Mouse (Mus musculus) cortical plate, adult 2 months (tissue): Measurements from ENCODE around the gene Il9r. TPM values are rescaled to one million over a fixed set of nuclear protein-coding genes. Genes with fewer than 3 reads are reported as not detected.

Source experiments
- H3K27ac ChIP-seq: fragments of 200-500 bp; 2 replicates; pipeline ENCODE4 v1.5.1; 2012; ENCODE audit warnings: low read length, control low read depth, inconsistent platforms; ENCODE audit not compliant: insufficient read depth
- H3K4me1 ChIP-seq: fragments of 200-500 bp; 2 replicates; pipeline ENCODE4 v1.6.1; 2011; ENCODE audit warnings: low read length; ENCODE audit not compliant: control insufficient read depth, insufficient read depth
- H3K4me3 ChIP-seq: fragments of 200-500 bp; 2 replicates; pipeline ENCODE4 v1.5.1; 2011; ENCODE audit warnings: mild to moderate bottlenecking, low read length, control low read depth; ENCODE audit not compliant: insufficient read depth
- CTCF ChIP-seq: fragments of 200-500 bp; IDR thresholded peaks from 2 replicates; pipeline ENCODE4 v1.5.1; 2011; ENCODE audit warnings: mild to moderate bottlenecking, control low read depth, low read length; ENCODE audit not compliant: insufficient read depth; ENCODE audit errors: extremely low read depth
- POLR2A ChIP-seq: fragments of 200-500 bp; IDR thresholded peaks from 2 replicates; pipeline ENCODE4 v1.6.1; 2011; ENCODE audit warnings: mild to moderate bottlenecking, low read length, control low read depth; ENCODE audit not compliant: insufficient read depth; ENCODE audit errors: extremely low read depth
- polyA plus RNA-seq: library from polyadenylated mRNA; depleted of rRNA; stranded (reverse); fragments of >200 nt; gene quantifications from 2 replicates; pipeline ENCODE4 v1.2.3, GENCODE M21; 2012; rRNA removed

Gene Il9r
- polyA plus RNA-seq = 0.06 and 0.15 TPM in 2 replicates

DNA sequence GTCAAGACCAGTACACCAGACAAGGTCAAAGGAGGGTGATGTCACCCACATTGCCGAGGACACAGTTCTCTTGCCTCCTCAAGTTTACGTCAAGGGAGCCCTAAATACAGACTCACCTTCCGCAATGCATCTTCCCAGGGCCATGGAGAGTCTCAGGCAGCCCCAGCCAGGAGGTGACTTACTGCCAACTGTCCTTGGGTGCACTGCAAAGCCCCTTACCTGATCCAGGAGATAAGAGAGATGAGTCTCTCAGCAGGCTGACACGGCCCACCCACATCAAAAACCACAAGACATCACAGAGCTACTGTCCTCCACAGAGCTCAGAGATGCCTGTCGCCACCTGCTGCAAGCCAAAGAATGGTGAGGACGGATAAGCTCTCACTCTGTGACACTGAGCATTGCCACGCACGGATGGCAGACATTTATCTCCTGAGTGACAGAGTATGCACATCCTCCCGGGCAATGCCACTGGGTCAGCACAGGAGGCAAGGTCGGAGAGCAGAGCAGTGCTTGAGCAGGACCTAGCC lies at the start of gene Il9r:
Gene Il9r, minus strand, starts transcription at position 205 of the 527 bp plus-strand sequence.
- no peak within 1 kb of the TSS for H3K4me3 ChIP-seq
- H3K27ac ChIP-seq = no peak within 1 kb of the TSS
- TF ChIP-seq POLR2A (no peak), CTCF (no peak)
- no peaks in the 10 kb centered on the region for H3K4me1 ChIP-seq

DNA sequence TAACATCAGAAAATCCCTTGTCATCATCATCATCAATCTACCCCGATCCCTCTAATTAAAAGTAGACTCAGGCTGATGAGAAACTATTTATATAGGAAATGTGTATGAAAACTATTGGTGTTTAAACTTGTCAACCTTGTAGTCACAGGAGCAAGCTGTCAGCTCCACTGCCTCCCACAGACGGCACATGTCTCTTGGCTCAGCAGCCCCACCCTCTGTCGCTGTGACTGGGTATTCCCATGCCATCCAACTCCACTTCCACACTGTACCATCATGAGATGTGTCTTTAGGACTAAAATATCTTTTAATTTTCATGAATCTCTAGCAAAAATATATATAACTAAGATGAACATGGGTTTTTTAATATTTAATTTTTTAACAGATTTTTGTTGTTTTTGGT lies 48.3 kb upstream of the Il9r start:
- Histone ChIP-seq H3K4me1 (peaks cover 9% of the 10 kb centered on the region), H3K4me3 (no peak overlapping the region), H3K27ac (no peak overlapping the region)
- TF ChIP-seq CTCF (no peak), POLR2A (no peak)

DNA sequence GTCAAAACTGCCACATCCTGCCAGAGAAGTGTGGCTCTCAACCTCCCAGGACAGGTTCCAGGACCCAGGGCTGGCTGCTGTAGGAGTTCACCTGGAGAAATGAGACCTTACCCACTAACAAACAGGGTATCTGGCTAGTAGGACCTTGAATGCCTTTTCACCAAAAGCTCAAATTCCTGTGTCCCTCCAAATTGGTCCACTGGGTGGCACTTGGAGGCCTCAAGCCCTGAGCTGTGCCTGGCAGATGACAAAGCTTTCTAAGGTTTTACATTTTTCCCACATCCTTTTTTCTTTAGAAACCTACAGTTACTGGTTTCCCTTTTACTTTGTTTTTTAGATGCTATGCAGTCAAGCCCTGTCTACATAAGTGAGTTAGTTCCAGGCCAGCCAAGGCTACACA lies 47.0 kb upstream of the Il9r start:
- H3K27ac ChIP-seq = no peak overlapping the region
- H3K4me1 ChIP-seq = peaks cover 18% of the 10 kb centered on the region
- TF ChIP-seq POLR2A (no peak), CTCF (peak; percentile 22; the same call in 1 of the 2 replicates)
- no peak overlapping the region for H3K4me3 ChIP-seq

DNA sequence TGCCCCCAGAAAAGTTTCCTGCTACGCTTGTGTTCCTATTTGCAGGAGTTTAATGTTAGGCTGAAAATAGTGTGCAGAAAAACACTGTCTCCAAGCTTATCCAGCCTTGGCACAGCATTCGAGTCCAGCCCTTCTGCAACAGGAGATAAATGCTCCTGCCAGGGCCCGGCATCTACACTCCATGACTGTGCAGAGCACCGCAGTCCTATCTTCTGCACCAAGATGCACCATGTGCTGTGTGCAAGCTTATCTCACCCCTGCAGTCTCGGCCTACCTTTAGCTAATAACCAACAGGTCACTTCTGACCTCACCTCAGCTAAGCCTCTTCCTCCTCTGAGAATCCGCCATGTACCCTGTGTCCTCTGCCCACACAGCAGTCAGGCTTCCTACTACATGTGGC lies 45.5 kb upstream of the Il9r start:
- peaks cover 16% of the 10 kb centered on the region for H3K4me1 ChIP-seq
- H3K27ac ChIP-seq = no peak overlapping the region
- TF ChIP-seq POLR2A = no peak
- TF ChIP-seq CTCF = no peak
- no peak overlapping the region for H3K4me3 ChIP-seq

DNA sequence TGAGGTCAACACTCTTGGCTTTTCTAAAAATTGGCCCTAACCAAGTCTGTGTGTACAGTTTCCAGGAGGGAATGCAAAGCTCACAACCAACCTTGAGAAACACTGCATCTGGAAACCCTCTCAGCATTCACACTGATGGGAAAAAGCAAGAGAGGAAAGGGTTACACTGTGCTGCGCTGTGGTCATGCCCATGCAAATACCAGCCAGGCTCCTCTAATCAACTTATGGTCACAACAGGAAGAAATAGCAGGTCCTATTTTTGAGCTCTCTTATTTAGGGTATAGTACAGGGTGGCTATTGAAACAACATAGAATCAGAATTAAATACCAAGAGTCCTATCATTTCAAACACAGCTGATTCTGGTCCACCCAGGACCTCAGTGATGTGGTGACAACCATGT lies 44.5 kb upstream of the Il9r start:
- TF ChIP-seq POLR2A (no peak), CTCF (no peak)

DNA sequence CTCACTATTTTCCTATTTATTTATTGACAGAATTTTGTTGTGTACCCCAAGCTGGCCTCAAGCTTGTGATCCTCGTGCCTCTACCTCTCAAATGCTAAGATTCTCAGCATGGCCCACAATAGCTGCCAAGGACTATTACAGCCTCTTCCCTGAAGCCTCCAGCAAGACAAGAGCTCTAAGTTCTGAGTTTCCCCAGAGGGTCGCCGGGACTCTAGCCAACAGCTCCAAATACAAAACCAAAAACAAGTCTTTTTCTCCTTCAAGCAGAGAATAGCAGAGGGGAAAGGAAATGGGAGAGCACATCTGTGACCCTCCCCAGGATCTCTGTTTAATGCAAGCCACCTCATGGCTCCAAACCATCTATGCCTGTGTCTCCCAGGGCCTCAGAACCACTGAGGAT lies 44.0 kb upstream of the Il9r start:
- Histone ChIP-seq H3K27ac (0 out of 2 replicates have a peak overlapping the region, but pooled peaks have one; percentile 3), H3K4me1 (peaks cover 16% of the 10 kb centered on the region), H3K4me3 (no peak overlapping the region)
- TF ChIP-seq CTCF = no peak
- no peak for TF ChIP-seq POLR2A

More for the DNA sequence above, 44.5 kb upstream of the Il9r start:
- Histone ChIP-seq H3K4me3 (no peak overlapping the region), H3K4me1 (peaks cover 16% of the 10 kb centered on the region), H3K27ac (0 out of 2 replicates have a peak overlapping the region, but pooled peaks have one; percentile 3)

DNA sequence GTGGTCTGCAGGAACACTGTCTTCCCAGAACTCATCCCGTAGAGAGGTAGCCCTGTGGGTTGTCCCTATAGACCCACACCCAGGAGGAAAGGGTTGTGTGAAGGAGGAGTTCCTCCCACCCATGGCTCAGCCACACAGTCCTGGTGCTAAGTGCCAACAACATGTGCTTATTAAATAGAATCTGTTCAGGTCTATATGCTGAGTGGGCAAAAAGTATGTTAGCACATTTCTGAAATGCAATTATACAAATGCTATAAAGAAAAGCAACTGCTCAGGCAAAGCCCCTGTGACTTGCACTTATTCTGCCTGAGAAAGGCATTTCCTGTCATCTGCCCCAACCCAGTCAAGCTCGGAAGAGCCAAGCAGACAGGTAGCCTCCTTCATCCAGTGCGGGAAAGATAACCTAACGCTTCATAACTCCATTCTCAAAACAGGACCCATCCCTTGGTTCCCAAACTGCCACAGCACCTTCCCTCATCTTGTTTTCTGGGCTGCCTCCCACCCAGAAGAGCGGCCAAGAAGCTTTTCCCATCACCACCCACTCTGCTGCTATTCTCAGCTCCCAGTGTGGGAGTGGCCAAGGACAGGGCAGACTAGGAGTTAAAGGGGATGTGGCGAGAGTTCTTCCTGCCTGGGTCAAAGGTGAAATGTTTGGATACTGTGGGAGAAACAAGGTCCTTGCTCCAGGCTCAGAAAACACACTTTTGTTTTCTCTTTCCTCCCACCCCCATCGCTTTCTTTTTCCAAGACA lies 43.3 kb upstream of the Il9r start:
- Histone ChIP-seq H3K27ac (no peak overlapping the region), H3K4me3 (no peak overlapping the region), H3K4me1 (peaks cover 16% of the 10 kb centered on the region)
- no peak for TF ChIP-seq CTCF
- no peak for TF ChIP-seq POLR2A

DNA sequence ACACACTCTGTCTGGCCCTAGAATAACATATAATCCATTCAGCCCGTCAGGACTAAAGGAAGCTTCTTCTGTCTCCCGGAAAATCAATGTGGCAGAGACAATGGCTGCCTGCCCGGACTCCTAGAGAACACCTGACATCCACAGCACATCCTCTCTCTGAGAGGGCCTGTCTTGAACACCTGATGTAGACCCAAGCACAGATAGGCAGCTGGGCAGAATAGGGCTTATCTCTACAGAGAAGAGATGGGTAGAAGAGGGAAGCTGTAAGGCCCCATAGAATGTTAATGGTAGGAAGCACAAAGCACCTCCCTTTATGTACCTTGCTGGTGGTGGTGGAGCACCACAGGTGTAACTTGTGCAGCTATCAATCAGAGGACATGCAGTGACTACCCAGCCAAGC lies 42.1 kb upstream of the Il9r start:
- TF ChIP-seq POLR2A (no peak), CTCF (no peak)
- H3K27ac ChIP-seq = no peak overlapping the region
- no peak overlapping the region for H3K4me3 ChIP-seq
- H3K4me1 ChIP-seq = peaks cover 22% of the 10 kb centered on the region

DNA sequence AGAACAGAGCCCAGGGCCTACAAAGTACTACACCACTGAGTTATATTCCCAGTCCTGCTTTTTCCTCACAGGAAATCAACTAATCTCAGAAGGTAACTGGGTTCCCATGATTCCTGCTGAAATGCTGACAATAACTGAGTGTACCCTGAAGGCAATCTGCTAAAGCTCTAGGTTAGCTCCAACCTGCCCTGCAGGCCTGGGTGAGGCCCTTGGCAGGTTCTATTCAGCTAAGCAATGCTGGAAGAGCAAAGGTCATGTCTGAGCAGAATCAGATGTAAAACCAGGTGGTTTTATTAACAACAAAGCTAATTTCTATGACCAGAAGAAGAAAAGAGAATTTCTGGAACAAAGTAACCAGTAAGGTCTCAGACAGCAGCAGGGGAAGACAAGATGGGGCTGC lies 41.3 kb upstream of the Il9r start:
- Histone ChIP-seq H3K4me3 (no peak overlapping the region), H3K27ac (no peak overlapping the region), H3K4me1 (peaks cover 23% of the 10 kb centered on the region)
- TF ChIP-seq CTCF = no peak
- TF ChIP-seq POLR2A = no peak

DNA sequence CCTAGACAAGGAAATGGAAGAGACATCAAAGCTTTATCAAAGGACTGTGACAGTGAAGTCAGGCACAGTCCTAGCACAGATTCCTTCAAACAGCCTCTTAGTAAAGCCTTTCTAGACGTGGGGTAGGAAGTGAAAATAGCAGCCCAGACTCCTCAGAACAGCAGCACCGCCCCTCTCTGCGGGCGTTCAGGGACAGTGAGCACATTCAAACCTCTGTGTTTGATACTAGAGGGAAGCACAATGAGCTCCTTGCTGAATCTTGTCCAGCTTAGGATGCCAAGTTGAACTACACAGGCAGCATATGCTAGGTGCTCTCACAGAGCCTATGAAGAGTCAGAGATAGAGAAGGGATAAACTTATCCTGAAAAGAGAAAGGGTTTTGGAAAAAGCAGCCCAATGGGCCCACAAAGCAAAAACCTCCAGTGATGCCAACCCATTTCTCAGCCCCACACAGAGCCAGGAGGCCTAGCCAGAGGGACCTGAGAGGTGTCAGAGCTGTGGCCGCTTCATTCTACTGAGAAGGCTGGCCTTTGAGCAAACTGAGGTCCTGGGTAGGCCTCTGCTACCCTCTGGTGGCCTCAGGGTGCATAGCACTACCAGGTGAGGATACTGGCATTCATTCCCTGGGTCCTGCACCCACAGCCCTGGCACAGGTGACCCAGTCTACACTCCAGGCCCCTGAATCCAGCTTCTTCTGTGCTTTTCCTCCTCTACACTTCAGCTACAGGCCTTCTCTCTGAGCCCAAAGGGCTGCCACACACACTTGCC lies 38.2 kb upstream of the Il9r start:
- Histone ChIP-seq H3K4me1 (peaks cover 23% of the 10 kb centered on the region), H3K27ac (no peak overlapping the region), H3K4me3 (no peak overlapping the region)
- no peak for TF ChIP-seq POLR2A
- TF ChIP-seq CTCF = peak; percentile 93
